Mouse (Mus musculus) adrenal gland (tissue): Measurements from ENCODE around the gene Rapgef4.
"Not testable (repeated sequence)": the region's sequence is repeated elsewhere in the genome, so short reads cannot be mapped to it uniquely, and the experiment has no call there.

ENCODE experiments used
- intact Hi-C: fragments of 180-260 bp; cut with DNase I; formaldehyde crosslinking; loops from one replicate; pipeline ENCODE4 v1.15.1; 2025

Gene Rapgef4

GRCm38 (mm10) chr2:72113716-72114115 lies 132.7 kb downstream of the Rapgef4 start:
- intact Hi-C loops = no loop called here

- intact Hi-C loops = no loop called here
These were observed 133.1 kb downstream of the Rapgef4 start for GRCm38 (mm10) chr2:72114148-72114559.

DNA sequence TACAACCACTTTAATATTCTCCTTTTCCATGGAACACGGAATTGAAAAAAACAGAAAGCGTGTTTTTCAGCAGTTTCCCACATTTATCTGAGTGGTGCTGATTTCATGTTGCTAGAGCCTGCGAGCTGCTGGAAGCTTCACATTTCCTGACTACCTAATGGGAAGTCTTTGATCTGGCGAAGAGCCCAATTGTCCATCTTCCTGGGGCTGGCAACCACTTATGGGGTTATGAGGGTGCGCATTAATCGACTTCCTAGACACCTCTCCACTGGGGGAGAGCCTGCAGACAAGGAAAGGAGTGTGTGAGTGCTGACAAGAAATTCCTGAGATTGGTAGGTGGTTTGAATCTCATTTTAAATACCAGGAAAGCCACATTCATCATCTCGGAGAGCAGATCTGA lies 135.1 kb downstream of the Rapgef4 start:
- intact Hi-C loops = no loop called here

DNA sequence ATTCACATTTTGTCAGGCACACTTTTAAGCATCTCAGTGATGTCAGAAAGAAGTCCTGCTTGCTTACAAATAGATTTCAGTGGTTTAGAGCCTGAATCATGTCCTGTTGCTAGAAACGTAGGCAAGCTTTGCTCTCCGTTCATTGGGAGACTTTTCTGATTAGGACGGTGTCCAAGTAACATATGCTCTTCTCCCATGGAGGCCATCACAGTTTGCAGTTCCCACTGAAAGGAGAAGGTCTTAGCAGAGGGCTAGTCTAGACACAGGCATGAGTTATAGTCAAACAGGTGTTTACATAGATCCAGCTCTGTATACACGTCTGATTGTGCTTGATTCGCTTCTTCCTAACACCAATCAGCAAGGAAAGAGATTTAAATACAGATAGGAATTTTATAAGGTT lies 135.7 kb downstream of the Rapgef4 start:
- intact Hi-C loops = no loop called here

- intact Hi-C loops = no loop called here
These were observed 136.3 kb downstream of the Rapgef4 start for GRCm38 (mm10) chr2:72117138-72118011.

GRCm38 (mm10) chr2:72120211-72120610 lies 139.2 kb downstream of the Rapgef4 start:
- intact Hi-C loops = no loop called here

DNA sequence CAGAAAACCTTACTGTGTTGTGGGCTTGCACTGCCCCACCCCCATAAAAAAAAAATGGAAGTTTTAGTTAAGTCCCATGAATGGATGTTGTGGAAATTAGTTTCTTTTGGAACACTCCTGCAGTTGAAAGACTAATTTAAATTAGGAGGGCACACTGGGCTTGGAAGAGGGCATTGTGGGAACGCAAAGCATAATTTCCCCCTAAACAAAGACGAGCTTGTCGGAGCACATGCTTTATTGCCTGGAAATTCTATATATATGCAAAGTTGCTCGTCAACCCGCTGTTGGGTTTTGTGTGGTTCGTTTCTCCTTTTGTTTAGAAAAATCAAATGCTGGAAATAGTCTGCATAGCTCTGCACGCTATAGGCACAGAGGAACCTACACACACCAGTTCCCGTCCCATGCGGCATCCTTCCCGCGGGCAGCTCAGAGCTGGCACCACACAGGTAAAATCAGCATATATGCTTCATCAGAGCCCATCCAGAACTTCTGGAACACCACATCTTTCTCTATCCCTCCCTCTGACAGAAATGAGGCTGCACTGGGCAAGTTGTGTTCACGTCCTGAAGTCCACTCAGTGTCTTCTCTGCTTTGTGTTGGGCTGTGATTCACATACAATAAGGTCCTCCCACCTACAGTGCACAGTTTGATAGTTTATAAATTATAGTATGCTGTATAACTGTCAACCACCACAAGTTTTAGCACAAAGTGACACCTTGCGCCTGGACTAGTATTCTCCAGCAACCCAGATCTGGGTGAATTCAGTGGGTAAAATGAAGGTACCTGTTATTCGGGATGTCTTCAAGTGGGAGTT lies 141.6 kb downstream of the Rapgef4 start:
- intact Hi-C loops = no loop called here

- intact Hi-C loops = no loop called here
These were observed 142.8 kb downstream of the Rapgef4 start for GRCm38 (mm10) chr2:72123851-72124250.

DNA sequence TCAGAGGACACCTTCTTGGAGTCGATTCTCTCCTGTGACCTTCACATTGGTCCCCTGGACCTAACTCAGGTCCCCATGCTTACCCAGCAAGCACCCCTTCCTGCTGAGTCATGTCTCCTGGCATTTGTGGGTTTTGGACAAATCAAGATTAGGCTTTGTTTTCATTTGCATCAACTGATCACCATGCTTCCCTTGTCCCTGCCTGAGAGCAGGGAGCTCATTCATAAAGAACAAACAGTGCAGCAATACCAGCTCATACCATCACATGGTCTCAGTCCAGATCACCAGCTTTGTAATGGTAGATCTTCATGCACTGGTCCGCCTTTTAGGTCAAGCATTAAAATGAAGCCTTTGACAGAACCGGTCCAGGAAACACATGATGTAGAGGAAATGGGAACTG lies 144.7 kb downstream of the Rapgef4 start:
- intact Hi-C loops = no loop called here

DNA sequence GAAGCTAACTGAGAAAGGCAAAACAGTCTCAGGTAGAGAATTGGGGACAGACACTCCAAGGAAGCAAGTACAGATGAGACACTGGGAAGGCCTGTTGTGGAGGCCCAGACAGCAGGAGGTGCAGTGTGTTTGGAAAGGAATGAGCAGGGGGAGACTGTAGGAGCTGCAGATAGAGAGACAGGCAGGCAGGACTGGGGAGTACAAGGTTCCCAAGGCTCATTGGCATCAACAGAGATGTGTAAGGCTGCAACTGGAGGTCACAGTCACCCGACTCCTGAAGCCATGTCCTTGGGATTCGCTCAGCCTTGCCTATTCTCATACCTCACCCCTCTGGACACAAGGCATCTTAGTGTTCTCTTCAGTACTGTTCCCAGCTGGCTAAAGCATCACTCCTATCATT lies 145.4 kb downstream of the Rapgef4 start:
- intact Hi-C loops = no loop called here

GRCm38 (mm10) chr2:72129612-72130311 lies 148.7 kb downstream of the Rapgef4 start:
- intact Hi-C loops = no loop called here

DNA sequence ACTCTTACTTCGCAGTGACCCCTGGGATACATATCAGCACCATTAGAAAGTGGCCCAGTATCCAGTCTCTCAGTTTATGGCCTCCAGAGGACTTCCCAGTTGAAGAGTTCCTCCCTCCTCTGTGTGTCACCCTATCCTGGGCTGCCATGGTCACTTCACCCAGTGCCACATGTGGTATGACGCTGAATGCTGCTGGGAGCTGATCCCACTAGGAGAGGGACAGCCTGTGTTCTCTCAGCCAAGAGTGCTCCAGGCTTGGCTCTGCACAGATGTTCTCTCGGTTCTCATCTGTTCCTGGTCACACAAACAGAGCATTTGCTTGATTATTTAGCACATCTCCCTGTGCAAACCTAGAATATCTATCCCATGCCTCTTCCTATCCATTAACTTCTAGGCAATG lies 151.2 kb downstream of the Rapgef4 start:
- intact Hi-C loops = no loop called here

- intact Hi-C loops = no loop called here
These were observed 155.0 kb downstream of the Rapgef4 start for GRCm38 (mm10) chr2:72136045-72136444.

DNA sequence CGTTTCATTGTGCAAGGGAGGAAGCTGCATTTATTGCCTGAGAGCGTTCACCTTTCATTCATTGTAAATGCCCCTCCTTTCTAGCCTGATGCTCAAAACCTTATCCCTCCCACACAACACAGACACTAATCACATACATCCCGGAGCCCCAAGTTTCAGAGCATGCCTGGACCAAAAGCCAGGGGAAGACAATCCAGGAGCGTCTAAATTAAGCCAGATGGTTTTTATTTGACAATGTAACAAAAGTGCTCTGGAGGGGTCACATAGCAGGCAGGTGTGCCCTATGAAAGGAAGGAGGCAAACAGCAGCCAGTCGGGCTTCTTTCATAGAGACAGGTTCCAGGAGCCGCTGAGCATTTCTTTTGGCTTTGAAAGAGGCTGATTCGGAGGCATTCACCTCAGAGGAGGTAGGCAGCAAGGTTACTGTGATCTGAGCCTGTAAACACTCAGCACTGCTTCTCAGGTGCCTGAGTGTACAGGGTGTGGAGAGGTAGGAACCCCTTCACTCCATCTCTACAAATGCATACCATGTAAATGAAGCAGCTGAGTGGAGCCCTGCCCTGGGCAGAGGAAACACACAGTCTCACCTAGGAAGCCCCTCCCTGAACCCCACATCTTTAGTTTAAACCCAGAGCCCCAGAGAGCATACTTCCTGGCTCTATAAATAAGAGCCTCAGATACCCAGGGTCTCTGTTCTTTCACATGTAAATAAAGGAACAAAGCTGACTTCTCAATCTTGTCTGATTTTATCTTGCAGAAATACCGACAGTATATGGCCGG lies 155.6 kb downstream of the Rapgef4 start:
- intact Hi-C loops = no loop called here

DNA sequence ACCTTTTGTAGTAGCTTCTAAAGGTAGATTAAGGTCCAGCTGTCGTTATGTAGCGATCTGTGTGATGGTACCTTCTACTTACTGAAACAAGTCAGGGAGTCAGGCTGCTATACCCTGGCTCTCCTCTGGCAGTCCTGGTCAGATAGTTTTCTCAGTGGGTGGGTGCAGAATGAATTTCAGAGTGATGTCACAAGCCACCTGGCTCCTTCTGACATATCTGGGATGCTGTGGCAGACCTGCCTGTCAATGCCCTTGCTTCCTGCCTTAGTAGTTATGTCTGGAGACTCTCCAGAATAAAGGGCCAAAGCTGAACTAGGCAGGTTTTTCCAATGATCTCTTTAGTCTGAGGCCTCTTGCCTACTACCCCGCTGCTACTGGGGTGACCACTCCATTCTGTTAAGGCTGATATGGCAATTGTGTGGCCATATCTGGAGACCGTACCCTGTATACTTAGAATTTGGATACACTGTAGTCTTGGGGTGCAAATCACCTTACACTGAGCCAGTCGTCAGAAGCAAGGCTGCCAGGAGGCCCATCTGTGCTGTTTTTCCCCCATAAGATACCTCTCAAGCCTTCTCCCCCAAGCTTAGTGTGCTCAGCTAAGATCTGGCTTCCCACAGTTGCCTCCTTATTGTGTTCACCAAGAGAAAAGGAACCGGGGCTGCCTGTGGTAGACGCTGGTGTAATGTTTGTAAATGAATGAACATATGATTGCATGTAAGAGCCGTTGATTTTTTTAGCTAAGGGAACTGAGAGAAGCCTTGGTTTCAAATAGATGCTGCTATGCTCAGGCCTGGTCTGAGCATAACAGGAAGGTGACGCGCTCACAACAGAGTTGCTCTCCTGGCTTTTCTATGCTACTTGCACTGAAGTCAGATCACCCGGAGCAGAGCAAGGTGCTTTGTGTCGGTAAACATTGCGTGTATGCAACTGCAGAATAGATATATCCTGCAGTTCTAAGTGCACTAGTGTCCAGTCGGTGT lies 159.1 kb downstream of the Rapgef4 start:
- intact Hi-C loops = no loop called here

DNA sequence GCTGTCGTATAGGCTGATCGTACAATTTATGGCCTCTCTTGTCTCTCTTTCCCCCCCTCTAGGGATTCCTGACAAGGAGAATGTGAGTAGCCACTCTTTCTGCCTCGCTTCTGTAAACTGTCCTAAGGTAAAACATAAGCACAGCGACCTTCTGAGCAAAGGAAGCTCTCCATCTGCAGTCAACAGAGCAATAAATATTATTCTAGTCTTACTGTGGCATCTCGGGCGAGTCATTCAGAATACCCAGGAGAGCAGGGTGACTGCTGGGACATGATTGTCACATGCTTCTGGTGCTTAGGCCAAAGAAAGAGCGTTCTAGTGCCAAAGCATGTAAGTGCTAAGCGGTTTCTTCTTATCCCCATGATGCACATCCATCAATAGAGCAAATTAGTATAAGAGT lies 160.1 kb downstream of the Rapgef4 start:
- intact Hi-C loops = no loop called here

DNA sequence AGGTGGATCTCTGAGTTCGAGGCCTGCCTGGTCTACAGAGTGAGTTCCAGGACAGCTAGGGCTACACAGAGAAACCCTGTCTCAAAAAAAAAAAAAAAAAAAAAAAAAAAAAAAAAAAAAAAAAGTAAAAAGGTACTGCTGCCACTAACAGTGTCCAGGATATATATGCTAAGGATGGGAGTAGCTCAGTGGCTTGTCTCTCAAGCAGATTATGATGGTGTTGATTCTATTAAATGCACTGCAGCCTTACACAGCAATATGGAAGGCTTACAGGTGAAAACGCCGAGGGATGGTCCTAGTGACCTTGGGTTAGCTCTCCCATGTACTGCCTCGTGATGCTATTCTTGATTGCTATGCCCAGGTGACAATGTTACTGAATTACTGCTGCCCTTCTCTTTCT lies 160.7 kb downstream of the Rapgef4 start:
- intact Hi-C loops = not testable (repeated sequence)

- intact Hi-C loops = no loop called here
These were observed 162.4 kb downstream of the Rapgef4 start for GRCm38 (mm10) chr2:72143413-72143812.

GRCm38 (mm10) chr2:72144576-72145200 lies 163.6 kb downstream of the Rapgef4 start:
- intact Hi-C loops = no loop called here
